Mouse (Mus musculus) midbrain, embryonic 13.5 days (tissue): Measurements from ENCODE around the gene Top1. TPM values are rescaled to one million over a fixed set of nuclear protein-coding genes. Genes with fewer than 3 reads are reported as not detected.

Experiments used
- microRNA-seq: library from miRNA; unstranded; fragments of <30 nt; microRNA quantifications from one replicate; pipeline ENCODE4, GENCODE M21; 2016
- polyA plus RNA-seq: library from polyadenylated mRNA; unstranded; fragments of >200 nt; fragmentation: Nextera tagmentation; extraction: Ambion mirVana; gene quantifications from 2 replicates; pipeline ENCODE4 v1.2.1, GENCODE M21; 2015

The Top1 gene
- polyA plus RNA-seq, 1 experiment from 2014 or later: 115 TPM

Small RNA genes within 50 kb of the gene (microRNA-seq; reads per million reads assigned to microRNA genes)
- gene Gm23968: not detected

Other genes with a start within 250 kb of the Top1 start
- gene Plcg1, start 85.4 kb downstream of the Top1 start, polyA plus RNA-seq: 68.2 and 74.3 TPM in 2 replicates
- gene Zhx3, start 227.1 kb downstream of the Top1 start, polyA plus RNA-seq: 17.1 TPM in 2 replicates
- gene Lpin3, start 234.8 kb downstream of the Top1 start, polyA plus RNA-seq: 0.24 and 0.38 TPM in 2 replicates